Mouse (Mus musculus) neural tube, embryonic 15.5 days (tissue): Measurements from ENCODE around the gene Slc46a1. TPM values are rescaled to one million over a fixed set of nuclear protein-coding genes. Genes with fewer than 3 reads are reported as not detected.

Source experiments
- ATAC-seq: fragments of 200-750 bp; cut with Nextera tagmentation; 2 replicates; pipeline ENCODE4 v1.8.0; 2017; ENCODE audit warnings: mild to moderate bottlenecking, moderate TSS enrichment, moderate library complexity; ENCODE audit not compliant: low FRiP score
- H3K27ac ChIP-seq: fragments of 300-500 bp; sonication (generic); replicated peaks from 2 replicates; pipeline ENCODE4 v1.5.1; 2015; ENCODE audit warnings: mild to moderate bottlenecking, inconsistent platforms
- H3K27me3 ChIP-seq: fragments of 300-500 bp; sonication (generic); replicated peaks from 2 replicates; pipeline ENCODE4 v1.6.1; 2015; ENCODE audit warnings: inconsistent platforms
- H3K36me3 ChIP-seq: fragments of 300-500 bp; sonication (generic); 2 replicates; pipeline ENCODE4 v1.6.1; 2015; ENCODE audit warnings: inconsistent platforms
- H3K4me1 ChIP-seq: fragments of 300-500 bp; sonication (generic); 2 replicates; pipeline ENCODE4 v1.6.1; 2015; ENCODE audit warnings: inconsistent platforms
- H3K4me2 ChIP-seq: fragments of 300-500 bp; sonication (generic); 2 replicates; pipeline ENCODE4 v1.6.1; 2015; ENCODE audit warnings: inconsistent platforms, mild to moderate bottlenecking, moderate library complexity
- H3K4me3 ChIP-seq: fragments of 300-500 bp; sonication (generic); replicated peaks from 2 replicates; pipeline ENCODE4 v1.5.1; 2015; ENCODE audit warnings: mild to moderate bottlenecking, inconsistent platforms
- H3K9ac ChIP-seq: fragments of 300-500 bp; sonication (generic); replicated peaks from 2 replicates; pipeline ENCODE4 v1.6.1; 2015; ENCODE audit warnings: mild to moderate bottlenecking, inconsistent platforms
- H3K9me3 ChIP-seq: fragments of 300-500 bp; sonication (generic); replicated peaks from 2 replicates; pipeline ENCODE4 v1.6.1; 2016; ENCODE audit warnings: inconsistent platforms
- WGBS: fragments of 180-500 bp; shearing (Covaris S2); methylation state at CpG from one replicate; pipeline ENCODE4 v1.1.7; 2015; ENCODE audit warnings: mixed read lengths; 5-methylcytosine and 5-hydroxymethylcytosine counted together
- polyA plus RNA-seq: library from polyadenylated mRNA; unstranded; fragments of >200 nt; fragmentation: Nextera tagmentation; extraction: Ambion mirVana; gene quantifications from 2 replicates; pipeline ENCODE4 v1.2.1, GENCODE M21; 2015

The Slc46a1 gene
- polyA plus RNA-seq, result 23.4 and 26.0 TPM in 2 replicates

DNA sequence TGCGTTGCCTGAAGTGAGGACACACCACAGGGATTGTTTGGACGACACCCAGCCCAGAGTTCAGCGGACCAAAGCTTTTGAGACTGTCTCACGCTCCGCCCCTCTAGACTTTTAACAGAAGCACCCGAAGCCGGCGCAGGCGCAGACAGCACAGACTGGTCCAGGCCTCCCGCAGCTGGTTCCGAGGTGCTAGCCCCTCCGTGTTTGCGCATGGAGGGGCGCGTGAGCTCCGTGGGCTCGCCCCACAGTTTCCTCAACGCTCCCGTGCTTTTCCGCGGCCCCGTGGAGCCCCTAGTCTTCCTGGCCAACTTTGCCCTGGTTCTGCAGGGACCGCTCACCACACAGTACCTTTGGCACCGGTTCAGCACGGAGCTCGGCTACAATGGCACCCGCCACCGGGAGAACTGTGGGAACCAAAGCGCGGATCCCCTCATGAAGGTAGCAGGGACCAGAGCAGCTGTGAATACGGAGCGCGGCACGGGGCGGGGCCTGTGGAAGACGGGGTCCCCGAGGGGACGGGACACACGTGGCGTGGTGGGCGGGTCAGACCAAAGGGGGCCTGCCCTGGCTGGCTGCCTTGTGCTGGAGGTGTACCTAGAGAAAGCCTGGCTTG lies at the start of gene Slc46a1:
Gene Slc46a1 (plus strand): TSS at position 130 of the 613 bp plus-strand sequence.
- H3K9ac ChIP-seq, result peak within 1 kb of the TSS; percentile 83
- H3K4me1 ChIP-seq, result peaks cover 18% of the 10 kb centered on the region
- H3K27me3 ChIP-seq, result no peaks in the 10 kb centered on the region
- no peaks in the 10 kb centered on the region; the same call in 1 of the 2 replicates for H3K9me3 ChIP-seq
- under 1% methylated on average over 41 of the region's 41 CpGs for WGBS
- peak within 1 kb of the TSS; percentile 73 for H3K4me3 ChIP-seq
- peak; percentile 94 for ATAC-seq
- H3K4me2 ChIP-seq, result peak within 1 kb of the TSS; percentile 89
- H3K36me3 ChIP-seq, result no peaks in the 10 kb centered on the region
- peak within 1 kb of the TSS; percentile 95 for H3K27ac ChIP-seq

DNA sequence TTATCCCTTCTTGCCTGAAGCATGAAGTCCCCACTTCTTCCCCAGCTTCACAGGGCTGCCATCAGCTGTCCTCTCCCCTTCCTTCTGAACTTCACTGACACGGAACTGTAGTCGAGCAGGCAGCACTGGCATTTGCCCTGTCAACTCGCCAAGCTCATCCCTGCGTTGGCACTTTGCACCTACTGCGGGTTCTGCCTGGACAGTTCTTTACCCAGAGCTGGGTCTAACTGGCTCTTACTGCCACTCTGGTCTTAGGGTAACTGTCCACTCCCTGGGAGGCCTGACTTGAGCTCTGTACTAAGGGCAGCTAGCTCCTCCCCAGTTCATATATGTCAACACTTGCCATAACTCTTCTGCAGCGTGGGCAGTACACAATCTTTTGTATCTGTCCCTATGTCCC lies 48.6 kb upstream of the Slc46a1 start:
- 88% methylated on average over 6 of the region's 6 CpGs for WGBS
- no peak overlapping the region for H3K4me2 ChIP-seq
- ATAC-seq, result no peak

DNA sequence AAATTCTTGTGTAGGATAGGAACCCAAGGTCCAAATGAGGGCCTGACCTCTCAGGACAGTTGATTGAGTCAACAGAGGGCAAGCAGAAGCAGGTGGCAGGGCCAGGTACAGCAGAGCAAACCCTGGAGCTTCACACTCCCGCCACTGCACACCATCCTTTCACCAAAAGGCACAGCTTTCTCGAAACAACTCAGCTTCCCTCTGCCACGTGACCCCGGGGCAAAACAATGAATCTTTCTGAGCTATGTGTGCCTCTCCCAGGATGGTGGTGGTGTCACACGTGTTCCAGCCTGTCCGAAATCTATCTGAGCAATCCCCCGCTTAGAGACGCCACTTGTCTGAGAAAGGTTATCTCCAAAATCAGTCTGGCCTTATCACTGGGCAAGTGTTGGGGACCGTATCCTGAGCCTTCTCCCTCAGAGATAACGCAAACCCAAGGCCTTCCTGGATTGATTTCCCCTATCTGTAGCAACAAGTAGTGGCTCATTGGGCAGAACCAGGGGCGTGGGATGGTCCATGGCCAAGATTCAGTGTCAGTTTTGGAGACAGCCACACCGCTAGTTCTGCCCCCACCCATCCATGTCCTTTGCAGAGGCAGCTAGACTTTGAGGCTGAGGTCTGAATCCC lies 45.1 kb upstream of the Slc46a1 start:
- Histone ChIP-seq H3K9ac (no peak overlapping the region), H3K27me3 (peaks cover 17% of the 10 kb centered on the region), H3K9me3 (no peaks in the 10 kb centered on the region), H3K4me1 (no peaks in the 10 kb centered on the region), H3K4me3 (no peak overlapping the region), H3K36me3 (no peaks in the 10 kb centered on the region), H3K4me2 (no peak overlapping the region), H3K27ac (no peak overlapping the region)
- no peak for ATAC-seq
- WGBS, result 75% methylated on average over 12 of the region's 12 CpGs

More for the DNA sequence above, 48.6 kb upstream of the Slc46a1 start:
- no peaks in the 10 kb centered on the region for H3K36me3 ChIP-seq
- H3K27ac ChIP-seq, result no peak overlapping the region
- no peaks in the 10 kb centered on the region for H3K4me1 ChIP-seq
- H3K4me3 ChIP-seq, result no peak overlapping the region
- no peaks in the 10 kb centered on the region for H3K9me3 ChIP-seq
- H3K27me3 ChIP-seq, result peaks cover 5% of the 10 kb centered on the region; the same call in 1 of the 2 replicates
- H3K9ac ChIP-seq, result no peak overlapping the region

DNA sequence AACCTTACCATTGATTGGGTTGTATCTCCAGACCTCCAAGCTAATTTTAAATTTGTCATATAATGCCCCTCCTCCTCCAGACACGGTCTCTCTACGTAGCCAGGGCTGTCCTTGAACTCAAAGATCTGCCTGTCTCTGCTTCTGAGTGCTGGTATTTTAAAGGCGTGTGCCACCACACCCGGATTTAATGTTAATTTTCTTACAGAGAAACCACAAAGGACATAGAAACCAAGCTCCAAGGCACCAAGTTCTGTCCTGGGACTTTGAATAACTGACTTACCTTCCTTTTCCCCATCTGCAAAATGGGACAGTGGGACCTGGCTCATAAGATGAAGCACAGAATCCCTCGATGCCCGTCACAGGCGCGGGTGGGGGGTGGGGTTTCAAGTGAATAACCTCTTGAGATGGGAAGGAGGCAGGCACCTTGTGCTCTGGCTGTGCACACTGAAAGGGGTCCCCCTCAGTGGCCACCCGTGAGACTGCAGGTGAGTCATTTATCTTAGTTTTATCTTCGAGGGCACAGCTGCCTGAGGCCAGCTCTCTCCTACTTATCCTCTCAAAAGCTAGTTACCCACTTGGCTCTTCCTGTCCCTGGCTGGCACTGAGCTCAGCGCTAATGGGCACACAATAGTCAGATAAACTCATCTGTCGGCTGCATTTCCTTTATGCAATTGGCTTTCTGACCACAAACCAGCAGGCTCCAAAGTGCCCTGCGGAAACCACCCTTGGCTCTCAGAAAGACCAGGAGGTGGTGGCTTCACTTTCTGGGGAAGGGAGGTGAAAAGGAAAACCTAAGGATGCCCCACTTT lies 44.1 kb upstream of the Slc46a1 start:
- Histone ChIP-seq H3K9ac (no peak overlapping the region), H3K27me3 (peaks cover 17% of the 10 kb centered on the region), H3K4me2 (no peak overlapping the region), H3K4me3 (no peak overlapping the region), H3K27ac (no peak overlapping the region), H3K36me3 (no peaks in the 10 kb centered on the region), H3K9me3 (no peaks in the 10 kb centered on the region), H3K4me1 (no peaks in the 10 kb centered on the region)
- ATAC-seq, result no peak
- 65% methylated on average over 13 of the region's 13 CpGs for WGBS

DNA sequence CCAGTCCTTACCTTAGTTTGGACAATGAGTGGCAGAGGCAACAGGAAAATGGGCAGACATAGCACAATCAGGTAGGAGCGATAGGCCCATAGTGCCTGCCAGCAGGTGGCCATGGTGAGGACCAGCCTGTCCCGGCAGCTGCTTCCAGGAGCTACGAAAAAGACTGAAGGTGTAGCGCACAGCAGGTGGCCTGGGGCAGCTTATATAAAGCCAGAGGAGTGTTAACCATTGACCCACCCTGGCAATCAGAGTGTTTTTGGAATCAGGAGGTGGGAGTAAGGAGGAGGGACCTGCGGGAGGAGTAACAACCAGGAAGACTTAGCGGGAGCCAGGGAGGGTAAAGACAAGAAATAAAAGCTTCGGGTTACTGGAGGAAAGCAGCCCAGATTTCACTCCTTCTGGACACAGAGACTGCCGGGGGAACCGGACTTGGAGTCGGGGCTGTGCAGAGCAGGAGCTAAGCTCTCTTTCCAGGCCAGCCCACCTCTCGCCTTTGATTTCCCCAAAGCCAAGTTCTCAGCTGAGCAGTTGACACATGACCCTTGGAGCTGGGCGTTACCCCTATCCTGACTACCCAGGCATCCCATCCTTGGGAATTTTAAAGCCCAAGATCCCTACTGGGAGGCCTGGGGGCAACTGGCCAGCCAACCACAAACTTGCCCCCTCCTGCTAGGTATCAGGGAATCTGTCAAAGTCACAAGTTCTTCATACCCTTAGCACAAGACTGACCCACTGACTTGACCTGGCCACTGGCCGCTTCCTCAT lies 43.3 kb upstream of the Slc46a1 start, which contains the start of gene Slc13a2:
Gene Slc13a2 (minus strand): TSS at position 163 of the 765 bp plus-strand sequence.
- Histone ChIP-seq H3K9me3 (no peaks in the 10 kb centered on the region), H3K4me2 (no peak within 1 kb of the TSS), H3K27me3 (peaks cover 17% of the 10 kb centered on the region), H3K36me3 (no peaks in the 10 kb centered on the region), H3K4me3 (no peak within 1 kb of the TSS), H3K27ac (no peak within 1 kb of the TSS), H3K9ac (no peak within 1 kb of the TSS), H3K4me1 (no peaks in the 10 kb centered on the region)
- WGBS, result 17% methylated on average over 13 of the region's 13 CpGs
- ATAC-seq, result no peak

DNA sequence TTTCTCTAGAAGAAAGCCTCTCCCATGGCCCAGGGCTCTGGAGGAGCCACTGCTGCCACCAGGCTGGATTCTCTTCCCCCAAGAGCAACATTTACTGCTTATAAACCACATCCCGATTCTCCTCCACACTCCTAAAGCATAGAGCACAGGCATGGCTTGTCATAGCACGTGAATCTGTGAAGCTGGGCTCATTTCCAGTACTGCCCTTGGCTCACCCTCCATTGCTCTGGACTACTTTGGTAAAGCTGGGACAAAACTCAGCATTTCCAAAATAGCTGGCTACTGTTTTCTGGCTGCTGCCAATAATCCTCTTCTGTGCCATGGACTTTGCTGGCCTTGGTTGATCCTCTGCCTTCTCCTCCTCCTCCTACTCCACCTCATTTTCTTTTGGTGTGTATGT lies 41.1 kb upstream of the Slc46a1 start:
- H3K36me3 ChIP-seq, result no peaks in the 10 kb centered on the region
- H3K9ac ChIP-seq, result no peak overlapping the region
- no peaks in the 10 kb centered on the region for H3K4me1 ChIP-seq
- WGBS, result 71% methylated on average over 2 of the region's 2 CpGs
- no peak for ATAC-seq
- H3K4me3 ChIP-seq, result no peak overlapping the region
- no peak overlapping the region for H3K4me2 ChIP-seq
- peaks cover 17% of the 10 kb centered on the region for H3K27me3 ChIP-seq
- no peaks in the 10 kb centered on the region for H3K9me3 ChIP-seq
- H3K27ac ChIP-seq, result no peak overlapping the region

DNA sequence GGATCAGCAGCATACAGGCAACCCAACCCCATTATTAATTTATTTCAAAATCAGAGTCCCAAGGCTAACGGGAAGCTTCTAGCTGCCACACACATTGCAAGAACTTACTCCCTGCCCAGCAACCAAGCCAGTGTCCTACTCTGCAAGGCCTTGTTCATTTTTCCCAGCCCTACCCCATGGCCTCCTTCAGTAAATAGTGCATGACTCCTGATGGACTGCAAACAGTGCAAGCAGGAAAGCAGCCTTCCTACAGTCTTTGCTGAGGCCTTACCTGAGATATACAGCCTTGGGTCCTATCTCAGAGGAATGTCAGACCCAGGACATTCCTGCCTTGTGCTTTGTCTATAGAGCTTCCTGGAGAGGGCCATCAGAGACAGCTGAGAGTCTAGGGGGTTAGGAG lies 39.9 kb upstream of the Slc46a1 start:
- 84% methylated on average over 1 of the region's 1 CpGs for WGBS
- no peak for ATAC-seq

DNA sequence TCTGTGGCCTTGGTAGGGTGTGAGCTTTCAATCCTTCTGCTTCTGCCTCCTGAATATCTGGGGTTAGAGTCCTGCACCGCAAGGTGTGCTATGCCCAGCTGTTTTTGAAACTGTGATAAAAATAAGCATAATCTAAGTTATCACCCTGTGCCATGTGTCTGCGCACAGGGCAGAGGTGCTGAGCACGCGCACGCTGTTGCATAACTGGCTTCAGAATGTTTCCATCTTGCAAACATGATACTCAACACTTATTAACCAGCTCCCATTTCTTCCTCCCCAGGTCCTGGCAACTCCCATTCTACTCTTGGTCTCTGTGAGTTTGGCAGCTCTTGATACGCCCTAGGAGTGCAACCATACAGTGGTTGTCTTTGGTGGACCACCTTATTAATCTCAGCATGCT lies 37.8 kb upstream of the Slc46a1 start:
- Histone ChIP-seq H3K36me3 (no peaks in the 10 kb centered on the region), H3K9ac (no peak overlapping the region), H3K27me3 (peaks cover 5% of the 10 kb centered on the region), H3K4me1 (no peaks in the 10 kb centered on the region), H3K4me3 (no peak overlapping the region), H3K4me2 (no peak overlapping the region), H3K27ac (no peak overlapping the region), H3K9me3 (no peaks in the 10 kb centered on the region)
- no peak for ATAC-seq
- 96% methylated on average over 6 of the region's 6 CpGs for WGBS

More for the DNA sequence above, 39.9 kb upstream of the Slc46a1 start:
- no peak overlapping the region for H3K4me3 ChIP-seq
- H3K36me3 ChIP-seq, result no peaks in the 10 kb centered on the region
- no peaks in the 10 kb centered on the region for H3K9me3 ChIP-seq
- peaks cover 17% of the 10 kb centered on the region for H3K27me3 ChIP-seq
- no peak overlapping the region for H3K9ac ChIP-seq
- no peak overlapping the region for H3K4me2 ChIP-seq
- no peak overlapping the region for H3K27ac ChIP-seq
- no peaks in the 10 kb centered on the region for H3K4me1 ChIP-seq

DNA sequence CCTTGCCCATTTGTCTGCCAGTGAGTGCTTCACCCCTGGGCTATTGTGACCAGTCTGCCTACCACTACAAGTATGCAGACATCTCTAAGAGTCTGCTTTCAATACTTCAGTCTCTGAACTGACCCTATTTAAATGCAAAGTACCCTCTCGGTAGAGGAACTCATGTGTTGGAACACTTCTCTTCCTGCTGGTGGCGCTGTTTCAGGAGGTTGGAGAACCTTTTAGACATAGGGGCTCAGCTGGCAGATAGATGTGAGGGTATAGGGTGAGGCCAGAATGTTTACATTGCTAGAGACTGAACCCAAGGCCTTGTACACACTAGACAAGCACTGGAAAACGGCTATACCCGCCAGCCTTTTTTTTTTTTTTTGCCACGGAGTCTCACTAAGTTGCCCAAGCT lies 37.2 kb upstream of the Slc46a1 start:
- no peak overlapping the region for H3K4me2 ChIP-seq
- no peak overlapping the region for H3K27ac ChIP-seq
- no peaks in the 10 kb centered on the region for H3K9me3 ChIP-seq
- H3K27me3 ChIP-seq, result no peaks in the 10 kb centered on the region
- WGBS, result 73% methylated on average over 5 of the region's 5 CpGs
- no peak overlapping the region for H3K4me3 ChIP-seq
- no peak for ATAC-seq
- H3K36me3 ChIP-seq, result no peaks in the 10 kb centered on the region
- H3K9ac ChIP-seq, result no peak overlapping the region
- H3K4me1 ChIP-seq, result no peaks in the 10 kb centered on the region

DNA sequence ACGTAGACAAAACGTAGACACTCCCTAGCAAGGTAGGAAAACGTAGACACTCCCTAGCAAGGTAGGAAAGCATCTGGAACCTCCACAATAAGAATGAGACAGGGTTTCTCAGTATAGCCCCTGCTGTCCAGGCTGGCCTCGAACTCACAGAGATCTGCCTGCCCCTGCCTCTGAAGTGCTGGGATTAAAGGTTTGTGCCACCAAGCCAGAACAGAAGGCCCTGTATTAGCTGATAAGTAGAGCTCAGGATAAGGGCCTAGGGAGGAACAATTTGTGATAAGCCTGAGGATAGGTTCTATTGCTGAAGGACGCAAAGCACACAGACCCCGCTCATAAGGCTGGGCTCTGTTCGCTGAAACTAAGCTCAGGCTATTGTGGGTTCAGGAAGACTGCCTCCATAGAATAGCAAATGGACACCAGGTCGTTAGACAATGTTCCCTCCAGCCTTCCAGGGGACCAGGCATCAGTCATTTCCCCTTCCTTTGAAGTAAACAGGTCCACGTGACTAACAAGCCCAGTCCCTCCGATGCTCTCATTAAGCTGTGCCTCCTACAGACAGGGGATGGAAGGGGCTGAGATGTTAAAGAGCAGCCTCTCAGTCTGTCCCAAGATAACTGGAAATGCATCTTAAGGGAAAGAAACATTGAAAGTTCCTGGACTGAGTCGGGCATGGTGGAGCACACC lies 35.2 kb upstream of the Slc46a1 start:
- Histone ChIP-seq H3K27me3 (no peaks in the 10 kb centered on the region), H3K36me3 (no peaks in the 10 kb centered on the region), H3K4me1 (no peaks in the 10 kb centered on the region), H3K27ac (no peak overlapping the region), H3K4me3 (no peak overlapping the region), H3K9ac (no peak overlapping the region), H3K4me2 (no peak overlapping the region), H3K9me3 (no peaks in the 10 kb centered on the region)
- WGBS, result 49% methylated on average over 11 of the region's 11 CpGs
- ATAC-seq, result no peak

DNA sequence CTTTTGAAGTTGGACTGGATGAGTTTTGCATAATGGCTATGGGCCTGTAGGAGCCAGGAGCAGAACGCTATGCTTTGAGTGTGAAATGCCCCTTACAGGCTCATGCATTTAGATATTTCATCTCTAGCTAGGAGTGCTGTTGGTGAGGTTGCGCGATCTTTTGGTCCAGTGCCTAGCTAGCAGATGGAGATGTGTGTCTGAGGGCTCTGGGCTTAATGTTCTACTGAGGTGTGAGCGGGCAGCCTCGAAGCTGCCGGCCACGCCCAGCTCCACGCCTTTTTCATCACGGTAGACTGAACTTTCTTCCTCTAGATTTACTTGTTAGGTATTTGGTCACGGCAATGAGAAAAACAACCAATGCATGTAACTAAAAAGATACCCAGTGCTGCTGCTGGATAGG lies 34.3 kb upstream of the Slc46a1 start:
- WGBS, result 88% methylated on average over 10 of the region's 10 CpGs
- H3K9ac ChIP-seq, result no peak overlapping the region
- no peaks in the 10 kb centered on the region for H3K27me3 ChIP-seq
- no peaks in the 10 kb centered on the region for H3K9me3 ChIP-seq
- no peak overlapping the region for H3K4me2 ChIP-seq
- H3K4me3 ChIP-seq, result no peak overlapping the region
- no peak overlapping the region for H3K27ac ChIP-seq
- no peaks in the 10 kb centered on the region for H3K36me3 ChIP-seq
- H3K4me1 ChIP-seq, result peaks cover 5% of the 10 kb centered on the region; the same call in 1 of the 2 replicates
- ATAC-seq, result no peak
